Mouse (Mus musculus) retina, postnatal 1 day (tissue): ENCODE results near the gene Hnrnpl.
A peak's percentile ranks its signal among the peaks of the same experiment; 100 is the strongest.

Source experiments
- DNase-seq: peaks from one replicate; pipeline ENCODE4 v3.0.0-alpha.2; 2012

Gene Hnrnpl

DNA sequence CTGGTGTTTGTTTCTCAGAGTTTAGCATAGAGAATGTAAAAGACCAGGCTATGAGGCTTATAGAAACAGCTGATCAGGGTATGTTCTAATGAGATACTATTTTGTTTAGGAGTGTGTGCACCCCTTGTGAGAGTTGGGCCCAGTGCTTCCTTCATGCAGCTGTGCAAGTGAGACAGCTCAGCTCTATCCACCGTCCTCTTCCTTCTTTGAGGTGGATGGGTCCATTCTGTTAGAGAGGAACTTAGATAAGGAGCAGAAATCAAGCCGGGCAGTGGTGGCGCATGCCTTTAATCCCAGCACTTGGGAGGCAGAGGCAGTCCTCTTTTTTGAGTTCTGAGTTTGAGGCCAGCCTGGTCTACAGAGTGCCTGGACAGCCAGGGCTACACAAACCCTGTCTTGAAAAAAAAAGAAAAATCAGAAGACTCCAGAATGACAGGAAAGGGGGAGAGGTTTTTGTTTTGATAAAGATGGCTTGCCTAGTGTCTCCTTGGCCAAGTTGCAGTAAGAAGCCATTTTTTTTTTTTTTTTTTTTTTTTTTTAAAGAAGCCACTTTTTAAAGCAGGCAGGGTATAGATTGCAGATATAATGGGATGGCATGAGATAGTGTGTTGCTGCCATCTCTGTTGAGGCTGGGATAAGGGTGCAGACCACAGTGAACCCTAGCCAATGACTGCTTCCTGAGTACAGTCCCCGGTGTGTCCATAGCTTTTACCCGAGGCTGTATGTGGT lies 6.1 kb downstream of the Hnrnpl start:
- no peak for DNase-seq

DNA sequence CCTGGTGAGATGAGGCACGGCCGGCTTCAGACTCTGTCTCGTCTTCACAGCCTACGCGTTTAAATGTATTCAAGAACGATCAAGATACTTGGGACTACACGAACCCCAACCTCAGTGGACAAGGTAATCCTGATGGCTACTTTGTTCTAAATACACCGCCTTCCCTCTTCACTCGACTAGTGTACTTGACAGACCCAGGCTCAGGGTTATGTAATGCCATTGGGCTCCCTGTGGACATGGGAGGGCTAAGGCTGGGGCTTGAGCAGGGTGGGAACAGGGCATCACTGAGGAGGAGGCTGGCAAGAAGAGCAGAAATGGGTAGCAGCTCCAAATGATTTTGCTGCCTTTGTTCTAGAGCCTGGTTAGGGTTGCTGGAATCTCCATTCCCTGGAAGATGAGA lies 6.9 kb downstream of the Hnrnpl start:
- DNase-seq: no peak

DNA sequence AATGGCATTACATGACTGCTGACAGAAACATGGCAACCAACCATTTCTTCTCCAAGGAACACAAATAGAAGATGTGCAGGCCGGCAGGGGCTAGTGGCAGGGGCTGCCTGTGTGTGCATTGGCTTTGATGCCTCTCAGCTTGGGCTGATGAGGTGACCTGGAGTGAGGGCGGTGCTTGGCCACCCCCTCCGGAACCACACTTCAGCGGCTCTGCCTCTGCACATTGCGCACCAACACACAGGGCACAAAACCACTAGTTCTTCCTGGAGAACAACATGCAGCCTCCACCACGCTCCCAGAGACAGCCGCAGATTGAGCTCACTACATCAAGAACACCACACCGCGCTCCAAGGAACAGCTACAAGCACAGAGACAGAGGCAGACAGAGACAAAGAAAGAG lies 7.9 kb downstream of the Hnrnpl start:
- DNase-seq: no peak

DNA sequence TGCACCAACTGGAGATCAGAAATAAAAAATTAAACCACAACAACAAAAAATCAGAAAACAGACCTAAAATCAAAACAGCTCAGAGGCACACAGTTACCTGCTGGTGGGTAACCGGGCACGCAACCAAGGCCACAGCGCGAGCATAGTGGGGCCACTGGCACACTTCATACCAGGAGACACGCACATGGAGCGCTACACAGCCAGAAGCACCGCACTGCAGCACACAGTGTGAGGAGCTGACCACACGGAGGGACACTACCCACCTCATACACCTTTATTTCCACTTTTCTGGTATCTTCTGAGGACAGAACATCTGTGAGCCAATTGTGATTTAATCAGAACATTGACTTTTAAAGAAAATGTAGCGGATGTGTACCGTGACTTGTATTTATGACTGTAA lies 8.6 kb downstream of the Hnrnpl start:
- DNase-seq: no peak

DNA sequence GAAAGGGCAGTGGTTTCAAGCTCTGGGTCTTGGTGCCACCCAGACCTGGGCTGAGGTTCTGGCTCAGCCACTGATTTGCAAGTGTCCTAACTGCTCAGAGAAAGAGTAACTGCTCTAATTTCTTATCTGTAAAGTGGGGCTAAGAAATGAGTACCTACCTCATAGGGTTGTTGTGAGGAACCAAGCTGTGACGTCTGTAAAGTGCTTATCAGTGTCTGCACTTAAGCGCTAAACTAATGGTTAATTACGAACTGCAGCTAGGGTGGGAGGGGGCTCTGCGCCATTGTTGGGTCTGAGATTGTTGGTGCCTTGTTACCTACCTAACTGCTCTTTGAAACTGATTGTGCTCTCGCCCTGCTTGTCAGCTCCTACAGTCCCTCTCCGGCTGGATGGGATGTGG lies 9.2 kb downstream of the Hnrnpl start:
- DNase-seq: no peak

DNA sequence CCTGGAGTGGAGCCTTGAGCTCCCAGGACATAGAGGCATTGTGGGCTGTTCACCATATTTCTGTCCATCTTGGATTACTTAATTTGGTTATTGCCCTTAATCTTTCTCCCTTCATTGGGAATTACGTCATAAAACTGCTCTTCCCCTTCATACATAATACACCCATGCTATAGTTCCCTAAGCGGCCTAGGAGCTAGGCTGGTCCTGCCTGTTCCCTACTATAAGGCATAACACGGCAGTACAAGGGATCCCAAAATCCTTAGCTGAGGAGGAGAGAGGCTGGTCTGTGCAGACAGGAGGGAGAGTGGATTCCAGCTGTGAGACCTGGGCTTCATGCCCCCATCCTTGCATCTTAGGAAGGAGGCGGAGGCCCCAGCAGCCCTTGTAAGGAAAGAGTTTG lies 9.6 kb downstream of the Hnrnpl start:
- no peak for DNase-seq

DNA sequence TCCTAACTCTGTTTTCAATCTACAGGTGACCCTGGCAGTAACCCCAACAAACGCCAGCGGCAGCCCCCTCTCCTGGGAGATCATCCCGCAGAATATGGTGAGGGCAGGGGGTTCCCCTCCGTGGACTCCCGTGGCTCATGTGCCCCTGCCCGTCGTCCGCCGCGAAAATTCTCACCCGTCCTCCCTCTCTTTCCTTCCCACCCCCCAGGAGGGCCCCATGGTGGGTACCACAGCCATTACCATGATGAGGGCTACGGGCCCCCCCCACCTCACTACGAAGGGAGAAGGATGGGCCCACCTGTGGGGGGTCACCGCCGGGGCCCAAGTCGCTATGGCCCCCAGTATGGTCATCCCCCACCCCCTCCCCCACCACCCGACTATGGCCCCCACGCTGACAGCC lies 10.1 kb downstream of the Hnrnpl start:
- no peak for DNase-seq

DNA sequence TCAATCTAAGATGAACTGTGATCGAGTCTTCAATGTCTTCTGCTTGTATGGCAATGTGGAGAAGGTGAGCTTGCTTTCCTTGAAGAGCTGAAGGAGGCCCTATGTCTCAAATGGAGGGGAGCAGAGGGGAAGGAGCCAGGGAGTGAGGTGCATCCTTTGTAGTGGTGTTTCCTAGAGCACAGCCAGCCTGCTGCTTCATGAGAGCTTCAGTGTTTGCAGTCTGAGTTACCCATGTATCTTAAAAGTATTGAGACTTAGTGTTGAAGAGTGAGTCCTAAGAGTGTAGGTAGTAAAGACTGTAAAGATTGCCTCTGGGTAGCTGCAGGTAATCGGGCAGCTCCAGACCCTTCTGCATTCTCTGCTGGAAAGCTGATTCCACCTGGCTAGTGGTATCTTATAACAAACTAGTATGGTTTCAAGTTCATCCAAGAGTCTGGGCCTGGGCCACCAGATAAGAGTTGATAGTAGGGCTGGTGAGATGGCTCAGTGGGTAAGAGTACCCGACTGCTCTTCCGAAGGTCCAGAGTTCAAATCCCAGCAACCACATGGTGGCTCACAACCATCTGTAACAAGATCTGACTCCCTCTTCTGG lies 10.6 kb downstream of the Hnrnpl start:
- DNase-seq: no peak

DNA sequence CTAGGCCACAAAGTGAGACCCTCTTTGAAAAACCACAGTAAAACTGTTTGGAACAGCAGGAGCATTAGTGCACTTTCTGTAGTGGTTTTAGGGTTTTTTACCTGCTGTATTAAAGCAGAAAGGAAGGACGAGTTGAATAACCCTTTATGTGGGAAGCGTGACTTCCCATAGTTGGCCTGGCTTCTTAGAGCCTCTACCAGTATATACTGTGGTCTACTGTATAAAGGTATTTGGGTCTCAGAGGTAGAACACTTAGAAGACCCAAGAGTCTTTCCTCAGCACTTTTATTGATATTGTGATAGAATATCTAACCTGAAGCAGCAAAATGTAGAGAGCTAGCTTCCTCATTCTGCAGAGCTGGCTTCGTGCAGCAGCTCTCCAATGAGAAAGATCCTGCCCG lies 11.2 kb downstream of the Hnrnpl start:
- no peak for DNase-seq

DNA sequence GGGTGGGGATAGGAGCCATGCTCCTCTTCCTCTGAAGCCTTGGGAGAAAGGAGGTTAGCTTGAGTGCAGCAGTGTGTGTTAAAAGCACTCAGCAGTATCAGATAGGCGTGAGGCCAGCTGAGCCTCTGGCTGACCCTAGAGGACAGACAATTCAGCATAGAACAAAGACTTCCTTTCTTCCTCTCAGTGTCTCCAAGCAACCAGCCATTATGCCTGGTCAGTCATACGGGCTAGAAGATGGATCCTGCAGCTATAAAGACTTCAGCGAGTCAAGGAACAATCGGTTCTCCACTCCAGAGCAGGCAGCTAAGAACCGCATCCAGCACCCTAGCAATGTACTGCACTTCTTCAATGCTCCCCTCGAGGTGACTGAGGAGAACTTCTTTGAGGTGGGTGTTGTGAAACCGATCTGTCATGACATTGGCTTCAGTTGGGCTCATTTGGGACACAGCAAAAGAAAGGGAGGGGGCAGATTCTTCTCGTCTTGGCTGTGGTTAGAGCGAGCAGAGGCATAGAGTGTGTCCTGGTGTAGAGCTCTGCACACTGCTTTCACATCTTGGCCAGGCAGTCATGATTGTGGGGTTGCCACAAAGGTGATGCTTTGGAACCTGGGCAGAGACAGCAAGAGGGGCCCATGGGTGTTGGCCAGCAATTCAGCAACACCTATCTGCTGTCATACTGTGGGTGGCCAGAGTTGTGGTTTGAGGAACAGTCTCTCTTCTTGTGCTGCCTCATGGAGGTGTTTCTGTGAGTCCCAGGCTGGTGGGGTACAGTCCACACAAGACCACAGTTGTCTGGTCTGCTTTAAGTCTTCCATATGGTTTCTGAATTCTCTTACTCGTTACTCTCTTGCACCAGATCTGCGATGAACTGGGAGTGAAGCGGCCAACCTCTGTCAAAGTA lies 12.3 kb downstream of the Hnrnpl start:
- DNase-seq: peak; percentile 87

DNA sequence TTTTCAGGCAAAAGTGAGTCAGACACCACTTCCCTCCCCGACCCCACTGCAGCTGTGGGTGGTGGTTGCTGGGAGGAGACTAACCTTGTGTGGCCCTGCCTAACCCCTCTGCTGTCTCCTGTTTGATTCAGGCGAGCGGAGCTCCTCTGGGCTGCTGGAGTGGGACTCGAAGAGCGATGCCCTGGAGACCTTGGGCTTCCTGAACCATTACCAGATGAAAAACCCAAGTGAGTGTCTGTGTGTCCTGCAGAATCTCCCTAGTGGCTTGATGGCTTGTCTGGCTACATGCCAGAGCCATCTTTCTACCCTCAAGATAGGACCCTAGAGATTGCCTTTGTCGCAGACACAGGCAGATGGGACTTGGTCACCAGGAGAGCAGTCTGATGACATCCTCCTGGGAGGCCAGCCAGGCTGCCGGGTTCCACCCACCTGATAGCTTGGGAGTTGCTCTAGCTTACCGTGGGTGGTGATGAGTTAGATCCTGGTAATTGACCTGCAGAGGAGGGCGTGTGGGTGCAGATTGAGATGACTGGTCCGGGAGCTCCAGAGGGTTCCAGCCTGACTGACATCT lies 13.0 kb downstream of the Hnrnpl start:
- DNase-seq: peak; percentile 34

DNA sequence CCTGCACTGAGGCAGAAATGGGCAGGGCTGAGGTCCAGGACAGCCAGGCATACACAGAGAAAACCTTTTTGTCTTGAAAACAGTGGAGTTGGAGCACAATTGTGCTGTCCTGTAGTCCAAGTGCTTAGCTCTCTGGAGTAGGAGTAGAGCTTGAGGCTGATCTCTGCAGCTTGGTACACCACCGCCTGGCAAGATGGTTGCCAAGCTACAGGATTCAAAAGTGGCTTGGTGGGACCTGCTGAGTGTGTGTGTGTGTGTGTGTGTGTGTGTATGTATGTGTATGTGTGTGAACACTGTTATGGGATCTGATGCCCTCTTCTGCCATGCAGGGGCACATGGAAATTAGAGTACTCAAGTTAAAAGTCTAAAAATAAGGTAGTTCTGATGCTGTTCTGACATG lies 14.2 kb downstream of the Hnrnpl start:
- DNase-seq: no peak

DNA sequence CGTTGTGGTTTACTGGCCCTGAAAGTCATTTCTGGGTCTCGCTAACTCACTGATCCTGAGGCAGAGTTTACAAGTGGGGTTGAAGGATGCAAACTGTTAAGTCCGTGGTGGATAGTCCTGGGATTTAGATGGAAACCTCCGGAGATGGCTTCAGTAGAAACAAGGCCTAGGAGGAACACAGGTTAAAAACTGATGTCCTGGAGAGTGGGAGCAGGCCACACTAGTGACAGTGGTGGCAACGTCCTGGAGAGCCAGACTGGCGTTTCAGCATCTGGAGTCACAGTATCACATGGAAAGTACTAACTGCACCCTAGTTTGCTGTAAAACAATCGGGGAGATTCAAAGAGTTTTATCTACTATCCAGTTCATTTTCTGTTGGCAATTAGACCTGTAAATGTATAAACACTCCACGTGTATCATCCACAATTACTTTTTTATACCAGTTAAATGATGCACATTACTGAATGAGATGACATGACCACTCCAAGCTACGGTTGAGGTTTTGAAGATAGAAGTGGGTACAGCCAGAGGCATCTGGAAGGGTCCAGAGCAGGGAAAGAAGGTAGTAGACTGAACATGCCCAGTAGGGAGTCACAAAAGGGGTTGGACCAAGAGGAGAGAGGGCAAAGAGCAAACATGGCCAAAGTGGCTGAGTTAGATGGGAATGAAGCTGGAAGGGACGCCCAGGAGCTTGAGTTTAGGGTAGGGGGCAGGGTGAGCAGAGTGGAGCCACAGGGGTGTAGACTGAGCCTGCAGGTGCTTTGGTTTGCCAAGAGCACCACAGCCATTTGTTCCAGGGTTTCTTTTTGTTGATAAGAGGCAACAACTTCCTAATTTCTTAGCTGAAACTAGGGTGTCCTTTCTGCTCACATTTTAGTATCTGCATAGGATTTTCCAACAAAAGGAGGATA lies 14.9 kb downstream of the Hnrnpl start:
- DNase-seq: no peak

DNA sequence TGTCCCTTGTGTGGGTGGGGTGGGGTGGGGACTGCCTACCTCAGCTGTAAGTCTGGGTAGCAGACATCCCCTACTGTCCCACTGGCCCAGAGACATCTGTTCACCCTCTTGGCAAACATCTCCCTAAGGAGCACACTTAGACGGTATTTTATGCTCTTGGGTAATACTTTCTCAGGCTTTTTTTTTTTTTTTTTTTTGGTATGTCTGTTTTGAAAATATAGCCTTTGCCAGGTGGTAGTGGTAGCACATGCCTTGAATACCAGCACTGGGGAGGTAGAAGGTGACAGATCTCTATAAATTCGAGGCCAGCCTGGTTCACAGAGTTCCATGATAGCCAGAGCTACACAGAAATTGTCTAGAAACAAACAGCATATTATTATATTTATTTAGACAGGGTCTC lies 15.6 kb downstream of the Hnrnpl start:
- no peak for DNase-seq

DNA sequence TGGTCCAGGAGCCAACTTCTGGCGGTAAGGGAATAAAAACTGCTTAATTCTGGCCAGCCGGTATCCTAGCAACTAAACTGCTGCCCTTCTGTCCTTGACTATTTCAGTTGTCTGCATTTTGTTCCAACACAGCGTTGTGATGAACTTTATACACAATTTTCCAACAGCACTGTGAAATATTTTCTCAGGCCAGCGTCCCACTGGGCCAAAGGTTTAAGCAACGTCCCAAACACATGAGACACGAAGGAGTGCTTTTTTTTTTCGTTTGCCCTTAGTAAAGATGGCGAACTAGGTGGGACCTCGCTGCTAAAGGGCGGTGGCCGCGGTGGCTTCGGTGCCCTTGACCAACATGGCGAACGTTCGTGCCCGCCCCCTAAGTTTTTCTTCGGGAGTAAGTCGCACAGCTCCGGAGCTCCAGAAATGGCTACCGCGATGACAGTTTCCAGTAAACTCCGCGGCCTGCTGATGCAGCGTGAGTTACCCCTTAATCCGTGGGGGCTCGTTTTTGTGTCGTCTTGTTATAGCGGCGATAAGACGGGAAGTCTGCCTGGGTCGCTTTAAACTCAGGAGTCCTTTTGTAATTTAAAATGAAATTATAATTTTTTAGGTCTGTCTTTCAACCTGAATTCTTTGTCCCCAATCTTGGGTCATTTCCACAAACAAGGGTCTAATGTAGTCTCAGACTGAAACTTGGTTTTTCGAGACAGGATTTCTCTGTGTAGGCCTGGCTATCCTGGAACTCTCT lies 16.8 kb downstream of the Hnrnpl start, which contains the start of gene Ech1:
Gene Ech1, plus strand, starts transcription at position 277 of the 745 bp plus-strand sequence.
- peak; percentile 95 for DNase-seq

DNA sequence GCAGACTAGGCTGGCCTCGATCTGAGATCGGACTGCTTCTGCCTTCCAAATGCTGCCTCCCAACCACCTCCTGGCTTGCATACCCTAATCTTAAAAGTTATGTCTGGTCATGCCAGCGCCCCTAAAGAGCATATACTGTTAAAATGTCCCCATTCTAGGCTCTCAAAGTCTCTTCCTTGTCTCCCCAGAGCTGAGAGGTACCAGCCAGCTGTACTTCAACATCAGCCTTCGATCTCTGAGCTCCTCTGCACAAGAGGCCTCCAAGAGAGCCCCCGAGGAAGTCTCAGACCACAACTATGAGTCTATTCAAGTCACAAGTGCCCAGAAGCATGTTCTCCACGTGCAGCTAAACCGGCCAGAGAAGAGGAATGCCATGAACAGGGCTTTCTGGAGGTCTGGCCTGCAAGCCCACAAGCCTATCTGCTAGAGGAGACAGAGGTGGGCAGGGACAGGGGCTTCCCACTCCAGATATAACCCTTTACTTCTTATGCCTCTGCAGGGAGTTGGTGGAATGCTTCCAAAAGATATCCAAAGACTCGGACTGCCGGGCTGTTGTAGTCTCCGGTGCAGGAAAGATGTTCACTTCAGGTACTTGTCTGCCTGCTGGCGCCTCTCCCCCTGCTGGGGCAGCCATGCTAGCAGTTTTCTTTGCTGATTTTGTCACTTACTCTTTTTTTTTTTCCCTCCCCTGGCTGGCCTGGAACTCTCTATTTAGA lies 17.5 kb downstream of the Hnrnpl start:
- no peak for DNase-seq

DNA sequence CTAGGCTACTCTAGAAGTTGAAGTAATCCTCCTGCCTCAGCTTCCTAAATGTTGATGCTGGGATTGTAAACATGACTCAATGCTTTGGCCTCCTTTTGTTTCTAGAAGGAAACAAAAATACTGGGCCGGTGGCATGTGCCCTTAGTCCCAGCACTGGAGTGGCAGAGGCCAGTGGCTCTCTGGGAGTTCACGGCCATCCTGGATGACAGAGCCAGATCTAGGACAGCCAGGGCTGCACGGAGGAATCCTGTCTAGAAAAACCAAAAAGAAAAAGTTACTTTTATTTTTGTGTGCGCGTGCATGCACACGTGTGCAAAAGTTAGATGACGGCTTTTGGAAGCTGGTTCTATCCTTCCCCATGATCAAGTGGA lies 18.0 kb downstream of the Hnrnpl start:
- DNase-seq: no peak

DNA sequence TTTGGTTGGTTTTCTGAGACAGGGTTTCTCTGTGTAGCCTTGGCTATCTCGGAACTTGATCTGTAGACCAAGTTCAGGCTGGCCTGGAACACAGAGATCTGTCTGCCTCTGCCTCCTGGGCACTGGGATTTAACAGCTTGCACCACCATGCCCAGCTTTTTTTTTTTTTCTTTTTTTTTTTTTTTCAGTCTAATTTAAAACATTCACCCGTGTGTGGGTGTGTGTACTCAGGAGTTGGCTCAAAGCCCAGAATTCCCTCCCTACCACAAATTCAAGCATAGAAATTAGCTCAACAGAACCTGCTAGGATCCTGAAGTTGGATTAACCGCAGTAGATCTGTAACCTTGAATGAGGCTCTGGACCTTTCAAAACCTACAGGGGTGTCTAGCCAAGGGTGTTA lies 19.0 kb downstream of the Hnrnpl start:
- DNase-seq: no peak

DNA sequence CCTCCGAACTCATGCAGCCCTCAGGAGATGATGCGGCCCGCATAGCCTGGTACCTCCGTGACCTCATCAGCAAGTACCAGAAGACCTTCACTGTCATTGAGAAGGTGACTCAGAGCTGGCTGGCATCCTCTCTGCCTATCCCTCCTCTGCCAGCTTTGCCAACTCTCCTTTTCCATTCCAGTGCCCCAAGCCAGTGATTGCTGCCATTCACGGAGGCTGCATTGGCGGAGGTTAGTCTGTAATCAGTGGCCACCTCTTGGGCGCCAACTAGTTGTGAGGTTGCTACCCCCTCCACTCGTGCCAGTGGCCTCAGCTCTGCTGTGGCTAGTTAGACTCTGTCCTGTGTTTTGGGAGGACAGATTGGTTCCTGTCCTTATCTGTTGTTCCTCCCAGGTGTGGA lies 21.5 kb downstream of the Hnrnpl start:
- DNase-seq: no peak

DNA sequence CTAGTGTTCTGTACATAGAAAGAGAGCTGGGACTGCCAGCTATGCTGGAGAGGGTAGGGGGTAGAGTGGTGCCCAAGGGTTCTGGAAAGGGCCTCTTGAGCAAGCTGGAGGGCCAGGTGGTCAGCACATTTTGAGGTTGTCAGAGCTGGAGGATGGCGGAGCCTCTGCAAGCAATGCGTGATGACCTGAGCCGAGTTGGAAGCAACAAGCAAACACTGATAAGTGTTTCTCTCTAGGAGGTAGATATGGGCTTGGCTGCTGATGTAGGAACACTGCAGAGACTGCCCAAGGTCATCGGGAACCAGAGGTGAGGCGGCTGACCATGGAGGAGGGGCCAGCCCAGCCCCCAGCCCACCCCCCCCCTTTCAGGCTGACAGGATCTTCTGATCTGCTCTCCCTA lies 22.6 kb downstream of the Hnrnpl start:
- DNase-seq: no peak
